Mouse (Mus musculus) limb, embryonic 10.5 days (tissue): Measurements from ENCODE around the gene Lin37. TPM values are rescaled to one million over a fixed set of nuclear protein-coding genes. Genes with fewer than 3 reads are reported as not detected.

Source experiments
- DNase-seq: peaks from one replicate; pipeline ENCODE4 v3.0.0-alpha.2; 2017; ENCODE audit warnings: low spot score
- H3K27ac ChIP-seq: fragments of 300-500 bp; sonication (generic); 2 replicates; pipeline ENCODE4 v1.5.1; 2016; ENCODE audit warnings: mild to moderate bottlenecking
- H3K27me3 ChIP-seq: fragments of 300-500 bp; sonication (generic); 2 replicates; pipeline ENCODE4 v1.6.1; 2016; ENCODE audit warnings: low read depth, mild to moderate bottlenecking; ENCODE audit not compliant: poor library complexity, severe bottlenecking
- H3K36me3 ChIP-seq: fragments of 300-500 bp; sonication (generic); 2 replicates; pipeline ENCODE4 v1.6.1; 2016; ENCODE audit warnings: mild to moderate bottlenecking, moderate library complexity
- H3K4me1 ChIP-seq: fragments of 300-500 bp; sonication (generic); 2 replicates; pipeline ENCODE4 v1.6.1; 2016
- H3K4me3 ChIP-seq: fragments of 300-500 bp; sonication (generic); 2 replicates; pipeline ENCODE4 v1.5.1; 2016; ENCODE audit warnings: mild to moderate bottlenecking, moderate library complexity
- H3K9me3 ChIP-seq: fragments of 300-500 bp; sonication (generic); replicated peaks from 2 replicates; pipeline ENCODE4 v1.6.1; 2016; ENCODE audit warnings: mild to moderate bottlenecking
- WGBS: fragments of 180-500 bp; shearing (Covaris S2); methylation state at CpG from one replicate; pipeline ENCODE4 v1.1.7; 2016; 5-methylcytosine and 5-hydroxymethylcytosine counted together
- polyA plus RNA-seq: library from polyadenylated mRNA; unstranded; fragments of >200 nt; fragmentation: Nextera tagmentation; extraction: Ambion mirVana; gene quantifications from 2 replicates; pipeline ENCODE4 v1.2.1, GENCODE M21; 2016

Lin37 gene
- polyA plus RNA-seq, 1 experiment from 2014 or later = 45.6 TPM

DNA sequence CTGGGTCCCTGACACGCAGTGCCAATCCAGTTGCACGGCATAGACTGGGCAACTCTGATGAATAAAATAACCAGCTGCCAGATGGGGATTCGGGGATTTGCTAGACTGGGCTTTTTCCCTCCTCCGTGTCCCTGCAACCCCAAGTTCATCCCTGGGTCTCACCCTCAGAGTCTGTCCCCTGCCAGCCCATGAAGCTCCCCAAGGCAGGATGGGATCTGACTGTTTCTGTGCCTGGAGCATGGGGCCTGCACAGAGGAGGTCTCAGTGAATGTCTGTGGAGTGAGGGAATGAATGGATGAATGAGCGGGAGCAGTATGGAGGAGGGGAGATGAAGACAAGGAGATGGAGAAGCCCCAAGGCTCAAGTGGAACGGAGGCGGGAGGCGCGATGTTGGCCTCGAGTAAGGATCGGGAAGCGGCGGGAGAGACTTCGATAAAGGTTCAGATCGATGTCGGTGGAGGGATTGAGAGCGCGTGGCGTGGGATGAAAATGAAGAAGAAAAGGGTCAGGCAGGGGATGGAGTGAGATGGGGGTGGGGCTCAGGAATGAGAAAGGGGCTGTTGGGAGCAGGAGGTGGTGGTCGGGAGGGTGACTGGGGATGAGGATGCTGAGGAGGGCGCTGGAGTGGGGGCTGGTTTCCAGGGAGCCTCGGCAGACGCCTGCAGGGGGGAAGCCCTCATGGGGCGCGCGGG lies 25.6 kb downstream of the Lin37 start:
- peaks cover 11% of the 10 kb centered on the region for H3K27me3 ChIP-seq
- H3K36me3 ChIP-seq = peaks cover 52% of the 10 kb centered on the region
- H3K27ac ChIP-seq = peak overlapping the region; percentile 90
- H3K4me3 ChIP-seq = peak overlapping the region; percentile 71
- no peaks in the 10 kb centered on the region for H3K9me3 ChIP-seq
- DNase-seq = no peak
- WGBS = 10% methylated on average over 26 of the region's 26 CpGs
- peaks cover 26% of the 10 kb centered on the region for H3K4me1 ChIP-seq

DNA sequence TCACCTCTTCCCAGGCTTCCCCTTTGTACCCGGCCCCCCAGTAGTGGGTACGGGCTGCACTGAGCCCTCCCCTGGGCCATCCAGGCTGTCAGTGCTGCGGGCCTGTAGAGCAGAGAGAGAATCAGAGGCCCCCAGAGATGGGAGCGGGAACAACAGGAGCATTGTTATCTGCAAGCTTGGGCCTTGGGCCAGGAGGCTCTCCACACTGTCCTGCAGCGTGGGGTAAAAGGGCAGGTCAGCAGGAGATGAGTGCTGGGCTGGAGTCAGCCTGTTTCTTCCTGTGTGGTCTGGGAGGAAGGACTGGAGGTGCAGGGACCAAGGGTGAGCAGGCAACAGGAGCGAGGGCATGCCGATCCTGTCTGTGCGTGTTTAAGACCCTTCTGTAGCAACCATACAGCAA lies 26.7 kb downstream of the Lin37 start:
- Histone ChIP-seq H3K27me3 (peaks cover 11% of the 10 kb centered on the region), H3K9me3 (no peaks in the 10 kb centered on the region), H3K4me3 (no peak overlapping the region; the same call in 1 of the 2 replicates), H3K36me3 (peaks cover 54% of the 10 kb centered on the region), H3K4me1 (peaks cover 26% of the 10 kb centered on the region), H3K27ac (no peak overlapping the region)
- WGBS = 40% methylated on average over 8 of the region's 8 CpGs
- DNase-seq = no peak

DNA sequence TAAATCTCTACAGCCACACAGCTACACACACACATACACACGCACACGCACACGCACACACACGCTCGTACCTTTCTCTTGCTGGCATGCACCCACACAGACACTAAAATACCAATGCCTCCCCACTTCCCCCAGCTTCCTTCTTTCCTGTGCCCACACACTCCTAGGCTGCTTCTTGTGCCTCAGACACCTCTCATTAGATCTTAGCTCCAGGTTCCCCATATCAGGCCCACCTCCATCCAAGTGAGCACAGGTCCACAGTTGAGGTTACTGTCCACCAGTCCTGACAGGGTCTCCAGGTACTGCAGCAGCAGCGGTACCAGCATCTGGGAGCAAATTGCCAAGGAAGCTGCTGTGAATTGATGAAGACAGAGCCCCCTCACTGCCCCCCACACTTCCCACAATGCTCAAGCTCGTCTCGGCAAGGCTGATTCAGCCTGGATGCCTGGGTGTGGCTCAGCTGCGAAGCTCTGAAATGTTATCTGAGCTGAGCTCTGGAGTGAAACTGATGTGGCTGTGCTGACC lies 28.3 kb downstream of the Lin37 start:
- 85% methylated on average over 9 of the region's 9 CpGs for WGBS
- H3K36me3 ChIP-seq = peaks cover 68% of the 10 kb centered on the region
- DNase-seq = no peak

DNA sequence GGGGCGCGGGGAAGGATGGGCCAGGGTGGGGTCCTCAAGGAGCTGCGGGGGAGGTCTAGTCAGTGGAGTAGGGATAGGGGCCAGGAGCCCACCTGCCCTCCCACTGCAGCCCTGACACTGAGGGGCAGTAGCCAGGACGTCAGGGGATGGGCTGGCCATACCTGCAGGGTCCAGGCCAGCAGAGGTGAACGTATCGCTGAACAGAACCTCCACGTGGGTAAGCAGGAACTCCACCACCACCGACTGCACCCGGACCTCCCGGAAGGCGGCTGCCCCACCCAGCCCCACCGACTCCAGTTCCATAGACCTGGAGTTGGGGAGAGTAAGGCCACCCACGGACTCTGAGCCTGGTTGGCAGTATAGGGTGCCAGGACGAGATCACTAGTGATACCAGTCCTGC lies 32.7 kb downstream of the Lin37 start:
- Histone ChIP-seq H3K4me3 (0 out of 2 replicates have a peak overlapping the region, but pooled peaks have one; percentile 27), H3K4me1 (peaks cover 13% of the 10 kb centered on the region), H3K27ac (peak overlapping the region; percentile 72; the same call in 1 of the 2 replicates), H3K27me3 (peaks cover 10% of the 10 kb centered on the region), H3K9me3 (no peaks in the 10 kb centered on the region), H3K36me3 (peaks cover 95% of the 10 kb centered on the region)
- DNase-seq = no peak
- WGBS = 72% methylated on average over 14 of the region's 14 CpGs

More for the DNA sequence above, 28.3 kb downstream of the Lin37 start:
- H3K4me3 ChIP-seq = no peak overlapping the region
- H3K9me3 ChIP-seq = no peaks in the 10 kb centered on the region
- peaks cover 17% of the 10 kb centered on the region for H3K27me3 ChIP-seq
- no peak overlapping the region for H3K27ac ChIP-seq
- H3K4me1 ChIP-seq = peaks cover 34% of the 10 kb centered on the region

DNA sequence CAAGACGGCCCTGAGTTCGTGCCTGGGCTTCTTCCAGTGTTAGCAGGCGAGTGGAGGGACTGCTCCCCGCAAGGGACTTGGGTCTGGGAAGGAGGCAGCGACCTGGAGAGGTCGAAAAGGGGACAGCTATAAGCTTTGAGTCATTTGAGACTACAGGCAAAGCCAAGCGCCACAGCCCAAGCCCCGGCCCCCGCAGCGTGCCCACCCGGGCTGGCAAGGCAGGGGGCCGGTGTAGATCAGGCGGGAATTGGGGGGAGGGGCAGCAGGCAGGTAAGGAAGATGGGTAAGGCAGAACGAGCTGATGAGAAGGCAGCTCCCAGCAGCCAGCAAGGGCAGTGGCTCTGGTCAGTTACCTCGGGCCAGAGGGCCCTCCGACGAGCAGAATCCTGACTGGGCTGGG lies 33.2 kb downstream of the Lin37 start:
- H3K4me1 ChIP-seq = peaks cover 16% of the 10 kb centered on the region
- peaks cover 10% of the 10 kb centered on the region for H3K27me3 ChIP-seq
- H3K27ac ChIP-seq = peak overlapping the region; percentile 72
- H3K36me3 ChIP-seq = peaks cover 89% of the 10 kb centered on the region
- no peaks in the 10 kb centered on the region for H3K9me3 ChIP-seq
- H3K4me3 ChIP-seq = peak overlapping the region; percentile 27
- 16% methylated on average over 16 of the region's 17 CpGs for WGBS
- DNase-seq = no peak

DNA sequence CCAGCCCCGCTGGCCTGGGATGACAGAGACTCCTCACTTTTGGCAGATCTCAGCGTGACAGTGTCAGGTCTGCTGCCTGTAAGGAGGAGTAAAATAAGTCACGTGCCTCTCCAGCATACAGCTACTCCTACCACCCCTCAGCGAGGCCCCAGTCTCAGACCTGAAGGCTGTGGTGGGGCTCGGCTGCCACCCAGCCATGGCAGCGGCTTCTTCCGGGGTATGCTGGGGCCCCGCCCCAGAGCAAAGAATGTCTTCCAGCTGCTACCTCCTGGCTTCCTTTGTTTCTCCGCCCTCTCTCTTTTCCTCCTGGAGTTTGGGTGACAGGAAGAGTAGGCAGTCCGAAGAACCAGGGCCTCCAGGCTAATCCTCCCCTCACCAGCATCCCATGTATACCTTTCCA lies 33.7 kb downstream of the Lin37 start:
- Histone ChIP-seq H3K27me3 (peaks cover 10% of the 10 kb centered on the region), H3K9me3 (no peaks in the 10 kb centered on the region), H3K27ac (peak overlapping the region; percentile 72), H3K4me1 (peaks cover 17% of the 10 kb centered on the region), H3K4me3 (peak overlapping the region; percentile 27), H3K36me3 (peaks cover 84% of the 10 kb centered on the region)
- DNase-seq = no peak
- WGBS = 20% methylated on average over 10 of the region's 10 CpGs

DNA sequence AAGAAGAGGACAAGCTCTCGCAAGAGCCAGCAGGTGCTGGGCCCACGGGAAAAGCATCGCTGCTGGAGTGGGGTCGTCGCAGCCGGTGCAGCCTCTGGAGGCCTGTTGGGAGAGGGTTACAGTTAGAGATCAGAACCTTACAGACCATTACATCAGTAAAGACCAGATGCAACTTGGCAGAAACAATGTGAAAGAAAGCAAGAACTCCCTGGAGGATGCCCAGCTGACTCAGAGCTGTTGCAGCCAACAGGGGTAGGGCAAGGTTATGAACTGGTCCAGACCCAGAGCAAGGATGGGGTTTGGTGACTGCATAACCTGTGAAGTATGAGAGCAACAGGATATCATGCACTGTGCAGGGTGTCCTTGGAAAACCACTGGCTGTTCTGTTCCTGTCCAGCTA lies 35.2 kb downstream of the Lin37 start:
- H3K9me3 ChIP-seq = no peaks in the 10 kb centered on the region
- no peak overlapping the region for H3K27ac ChIP-seq
- H3K36me3 ChIP-seq = peaks cover 70% of the 10 kb centered on the region
- H3K4me3 ChIP-seq = no peak overlapping the region
- 79% methylated on average over 6 of the region's 6 CpGs for WGBS
- H3K4me1 ChIP-seq = peaks cover 17% of the 10 kb centered on the region
- H3K27me3 ChIP-seq = peaks cover 10% of the 10 kb centered on the region
- no peak for DNase-seq

DNA sequence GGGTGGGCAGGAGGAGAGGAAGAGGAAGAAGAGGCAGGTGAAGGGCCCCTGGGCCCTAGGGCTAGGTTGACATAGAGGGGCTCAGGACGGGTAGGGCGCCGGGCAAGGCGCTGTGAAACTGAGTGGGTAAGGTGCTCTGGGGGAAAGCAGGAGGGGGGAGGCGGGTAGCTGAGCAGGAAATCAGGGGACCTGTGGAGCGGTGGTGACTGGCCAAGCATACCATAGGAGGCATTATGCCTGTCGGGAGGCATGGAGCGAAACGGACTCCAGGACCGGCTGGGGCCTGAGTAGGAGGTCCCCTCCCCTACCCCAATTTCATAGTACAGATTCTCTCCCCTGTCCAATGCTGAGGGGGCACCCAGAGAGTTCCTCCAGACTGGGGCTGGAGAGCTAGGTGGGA lies 36.8 kb downstream of the Lin37 start:
- H3K27me3 ChIP-seq = peaks cover 10% of the 10 kb centered on the region
- WGBS = 77% methylated on average over 10 of the region's 10 CpGs
- H3K9me3 ChIP-seq = no peaks in the 10 kb centered on the region
- H3K4me1 ChIP-seq = peaks cover 17% of the 10 kb centered on the region
- H3K36me3 ChIP-seq = peaks cover 54% of the 10 kb centered on the region
- H3K4me3 ChIP-seq = no peak overlapping the region
- H3K27ac ChIP-seq = no peak overlapping the region
- DNase-seq = peak; percentile 26

DNA sequence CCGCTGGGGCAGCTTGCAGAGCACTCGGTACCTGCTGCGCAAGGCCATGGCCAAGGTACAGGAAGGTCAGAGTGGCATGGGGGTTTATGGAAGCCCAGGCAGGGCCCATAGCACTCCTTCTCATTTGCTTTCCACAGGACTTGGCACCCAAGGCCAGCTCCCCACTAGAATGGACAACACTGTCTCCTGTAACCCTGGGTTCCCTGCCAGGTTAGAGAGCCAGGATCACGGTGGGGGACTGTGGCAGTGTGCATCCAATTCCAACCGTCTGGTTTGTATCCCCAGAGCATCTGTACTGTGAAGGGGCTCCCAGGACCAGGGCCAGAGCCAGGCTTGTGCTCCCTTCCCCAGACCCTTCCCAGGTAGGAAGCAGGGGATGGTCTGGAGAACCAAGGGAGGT lies 38.8 kb downstream of the Lin37 start:
- WGBS = 83% methylated on average over 5 of the region's 5 CpGs
- Histone ChIP-seq H3K36me3 (peaks cover 33% of the 10 kb centered on the region), H3K27me3 (peaks cover 7% of the 10 kb centered on the region; the same call in 1 of the 2 replicates), H3K4me3 (no peak overlapping the region), H3K27ac (no peak overlapping the region), H3K4me1 (peaks cover 5% of the 10 kb centered on the region), H3K9me3 (no peaks in the 10 kb centered on the region)
- DNase-seq = no peak

DNA sequence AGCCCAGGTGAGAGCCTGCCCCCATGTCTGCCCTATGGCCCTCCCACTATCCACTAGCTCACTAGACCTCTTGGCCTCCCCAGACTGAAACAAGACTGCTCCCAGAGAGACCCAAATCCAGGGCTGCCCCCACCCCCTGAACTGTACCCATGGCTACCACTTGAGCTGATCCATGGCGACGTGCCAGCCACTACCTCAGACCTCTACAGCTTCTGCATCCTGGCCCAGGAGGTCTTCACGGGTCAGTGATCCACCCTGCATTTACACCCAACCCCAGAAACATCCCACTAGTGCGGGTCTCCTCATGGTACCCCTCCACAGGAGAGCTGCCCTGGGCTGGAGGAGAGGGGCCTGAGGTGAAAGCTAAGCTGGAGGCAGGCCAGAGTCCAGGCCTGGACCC lies 39.2 kb downstream of the Lin37 start:
- Histone ChIP-seq H3K9me3 (no peaks in the 10 kb centered on the region), H3K4me3 (no peak overlapping the region), H3K27ac (no peak overlapping the region), H3K4me1 (0 out of 2 replicates have a peak, but pooled peaks cover 4% of the 10 kb centered on the region), H3K36me3 (peaks cover 29% of the 10 kb centered on the region), H3K27me3 (peaks cover 12% of the 10 kb centered on the region; the same call in 1 of the 2 replicates)
- WGBS = 86% methylated on average over 4 of the region's 4 CpGs
- no peak for DNase-seq

DNA sequence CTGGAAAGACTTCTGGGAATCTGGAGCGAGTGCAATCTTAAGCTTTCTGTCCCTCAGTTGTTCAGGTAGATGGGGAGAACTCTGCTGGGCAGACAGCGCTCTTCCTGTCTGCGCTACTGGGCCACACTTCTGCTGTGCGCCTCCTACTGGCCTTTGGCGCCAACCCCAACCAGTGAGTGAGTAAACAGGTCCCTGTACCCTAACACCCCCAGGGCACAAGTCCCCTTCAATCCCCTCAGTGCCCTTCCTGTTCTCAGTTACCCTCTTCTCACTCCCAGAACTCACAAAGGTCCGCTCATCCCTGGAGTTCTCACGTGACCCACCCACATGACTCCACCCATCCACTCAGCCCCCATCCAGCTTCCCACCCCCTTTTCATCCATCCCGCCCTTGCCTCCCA lies 41.3 kb downstream of the Lin37 start:
- Histone ChIP-seq H3K27me3 (peaks cover 16% of the 10 kb centered on the region; the same call in 1 of the 2 replicates), H3K27ac (no peak overlapping the region), H3K9me3 (no peaks in the 10 kb centered on the region), H3K4me3 (no peak overlapping the region), H3K4me1 (0 out of 2 replicates have a peak, but pooled peaks cover 4% of the 10 kb centered on the region), H3K36me3 (peaks cover 8% of the 10 kb centered on the region)
- no peak for DNase-seq
- WGBS = 41% methylated on average over 8 of the region's 8 CpGs

DNA sequence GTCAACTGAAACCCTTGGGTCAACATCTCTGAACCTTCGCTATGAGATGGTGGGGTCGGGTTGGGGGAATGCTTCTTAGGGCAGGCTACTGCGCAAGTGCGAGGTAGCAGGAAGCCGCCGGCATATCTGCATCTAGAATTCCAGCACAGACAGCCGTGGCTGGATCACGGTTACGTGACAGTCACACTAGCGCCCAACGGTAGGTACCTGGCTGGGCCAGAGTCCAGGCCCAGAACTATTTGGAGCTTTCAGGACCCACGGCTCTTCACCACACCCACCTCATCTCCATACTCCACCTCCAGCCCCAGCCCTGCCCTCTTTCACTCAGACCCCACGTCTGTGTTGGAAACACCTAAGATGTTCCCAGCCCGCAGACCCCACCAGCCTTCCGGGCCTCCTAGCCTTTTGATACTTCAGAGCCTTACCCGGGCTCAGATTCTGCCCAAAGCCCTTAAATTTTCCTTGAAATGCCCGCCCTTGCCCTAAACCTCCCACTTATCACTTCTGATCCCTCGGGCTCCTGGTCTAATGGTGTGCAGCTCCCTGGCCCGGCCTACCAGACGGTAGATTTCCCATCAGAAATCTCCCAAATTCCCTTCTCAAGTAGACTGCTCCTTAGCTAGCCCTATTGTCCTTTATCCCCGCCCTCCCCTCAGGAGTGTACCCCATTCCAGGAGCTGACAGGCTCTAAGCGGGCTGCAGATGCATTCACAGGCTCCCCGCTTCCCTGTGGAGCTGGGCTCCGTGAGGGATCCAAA lies 44.5 kb downstream of the Lin37 start:
- DNase-seq = no peak
- WGBS = 53% methylated on average over 24 of the region's 24 CpGs
- H3K4me3 ChIP-seq = no peak overlapping the region
- no peaks in the 10 kb centered on the region for H3K36me3 ChIP-seq
- H3K27me3 ChIP-seq = peaks cover 13% of the 10 kb centered on the region; the same call in 1 of the 2 replicates
- H3K9me3 ChIP-seq = no peaks in the 10 kb centered on the region
- no peaks in the 10 kb centered on the region for H3K4me1 ChIP-seq
- no peak overlapping the region for H3K27ac ChIP-seq

DNA sequence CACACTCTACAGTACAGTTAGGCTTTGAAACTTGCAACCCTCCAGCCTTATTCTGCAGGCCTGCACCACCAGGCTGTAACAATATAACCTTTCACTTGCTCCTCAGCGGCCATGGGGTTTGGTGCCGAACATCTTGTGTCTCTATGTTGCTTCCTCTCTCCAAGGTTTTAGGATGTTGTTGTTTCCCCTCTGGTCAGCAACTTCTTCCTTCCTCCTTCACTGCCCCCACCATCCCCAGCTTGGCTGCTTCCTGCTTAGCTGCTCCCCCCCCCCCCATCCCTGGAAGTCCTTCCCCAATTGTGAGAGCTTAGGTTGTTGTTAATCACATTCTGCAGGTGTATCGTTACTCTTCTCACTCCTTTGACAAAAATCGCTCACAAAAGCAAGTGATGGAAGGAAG lies 51.6 kb downstream of the Lin37 start:
- WGBS = 84% methylated on average over 4 of the region's 4 CpGs
- Histone ChIP-seq H3K27me3 (no peaks in the 10 kb centered on the region), H3K27ac (no peak overlapping the region), H3K36me3 (no peaks in the 10 kb centered on the region), H3K4me1 (no peaks in the 10 kb centered on the region), H3K9me3 (no peaks in the 10 kb centered on the region), H3K4me3 (no peak overlapping the region)
- no peak for DNase-seq
